ENCODE assay signal across 8 mouse cellular contexts in the genomic region with DNA sequence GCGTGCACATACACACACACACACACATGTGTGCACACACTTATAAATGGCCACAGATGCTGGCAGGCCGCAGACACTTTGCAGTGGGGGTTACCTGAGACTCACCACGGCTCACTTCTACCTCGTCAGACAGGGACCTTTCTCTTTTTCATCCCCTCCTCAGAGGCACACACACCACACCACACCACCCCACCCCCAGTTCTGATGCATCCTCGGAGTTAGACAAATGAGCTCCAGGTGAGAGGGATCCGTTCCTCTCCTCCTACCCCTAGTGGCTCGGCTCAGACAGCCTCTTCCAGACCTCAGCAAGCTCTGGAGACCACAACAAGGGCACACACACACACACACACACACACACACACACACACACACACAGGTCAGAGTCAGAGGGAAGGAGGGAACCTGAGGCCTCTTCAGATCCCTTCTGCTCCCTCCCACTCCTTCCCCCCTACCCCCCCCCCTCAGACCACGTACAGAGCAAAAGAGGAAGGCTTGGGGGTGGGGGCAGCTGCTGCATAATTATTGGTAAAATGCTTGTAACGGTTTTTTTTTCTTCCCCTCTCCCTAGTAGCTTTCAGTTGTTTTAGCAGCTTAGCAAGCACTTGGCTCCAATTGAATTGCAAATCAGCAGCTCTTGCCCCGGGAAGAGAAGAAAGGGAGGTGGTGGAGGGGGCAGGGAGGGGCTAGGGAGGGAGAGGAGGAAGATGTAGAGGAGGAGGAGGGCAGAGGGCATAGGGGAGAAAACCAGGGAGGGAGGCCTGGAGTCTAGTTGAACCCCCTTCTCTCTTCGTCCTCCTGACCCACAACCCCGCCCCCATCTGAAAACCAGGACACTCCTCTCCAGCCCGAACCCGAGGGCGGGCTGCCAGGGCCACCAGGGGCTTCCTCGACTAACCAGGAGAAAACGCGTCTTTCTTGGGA. TPM values are rescaled to one million over a fixed set of nuclear protein-coding genes. Genes with fewer than 3 reads are reported as not detected.
DNase-seq lines count a peak whose midpoint lies in the region; ATAC-seq lines count a peak whose summit lies in the region.

No protein-coding gene starts in this region.

- peak overlapping the region; percentile 11; the same call in 1 of the 2 replicates for H3K4me2 ChIP-seq in lung, embryonic 16.5 days (ENCODE audit: low read depth, low read length)
- H3K4me2 ChIP-seq in intestine, embryonic 14.5 days (ENCODE audit: low read length), result 0 out of 2 replicates have a peak overlapping the region, but pooled peaks have one; percentile 26
- peak overlapping the region; percentile 26 for H3K4me2 ChIP-seq in midbrain, embryonic 16.5 days (ENCODE audit: low read length)

- peaks cover 23% of the 10 kb centered on the region for H3K27me3 ChIP-seq in lung, embryonic 16.5 days (ENCODE audit: control insufficient read depth, insufficient read depth, low read depth, low read length)
- peaks cover 32% of the 10 kb centered on the region for H3K27me3 ChIP-seq in intestine, embryonic 14.5 days (replicated peaks; ENCODE audit: control insufficient read depth, insufficient read depth, low read length)
- no peaks in the 10 kb centered on the region for H3K27me3 ChIP-seq in midbrain, embryonic 16.5 days (ENCODE audit: control insufficient read depth, insufficient read depth, low read depth, low read length)

- H3K4me3 ChIP-seq in lung, embryonic 16.5 days (ENCODE audit: low read length), result no peak overlapping the region
- H3K4me3 ChIP-seq in intestine, embryonic 14.5 days (ENCODE audit: low read depth, low read length), result no peak overlapping the region
- no peak overlapping the region for H3K4me3 ChIP-seq in midbrain, embryonic 16.5 days (ENCODE audit: low read depth, low read length)

- no peak for DNase-seq in lung, adult 18-20 months
- DNase-seq in intestine, embryonic 14.5 days (ENCODE audit: low spot score), result no peak
- DNase-seq in adrenal gland, adult 18-20 months (ENCODE audit: low spot score in 2 of 2), result no peak
- no peak for DNase-seq in urinary bladder, postnatal 10 days (ENCODE audit: low spot score)
- DNase-seq in right cerebral cortex, postnatal 4 days, result no peak

- no peaks in the 10 kb centered on the region for H3K9me3 ChIP-seq in lung, embryonic 16.5 days (ENCODE audit: control insufficient read depth, low read length)
- no peaks in the 10 kb centered on the region for H3K9me3 ChIP-seq in intestine, embryonic 14.5 days (ENCODE audit: control insufficient read depth, low read length)
- H3K9me3 ChIP-seq in midbrain, embryonic 16.5 days (replicated peaks; ENCODE audit: control insufficient read depth, low read length, poor library complexity, severe bottlenecking), result no peaks in the 10 kb centered on the region

- no peak overlapping the region for H3K27ac ChIP-seq in lung, embryonic 16.5 days (ENCODE audit: low read length)
- H3K27ac ChIP-seq in intestine, embryonic 14.5 days (ENCODE audit: low read depth), result no peak overlapping the region
- H3K27ac ChIP-seq in midbrain, embryonic 16.5 days (ENCODE audit: low read length), result peak overlapping the region; percentile 80

- no peak overlapping the region for H3K9ac ChIP-seq in lung, embryonic 16.5 days (ENCODE audit: low read length)
- no peak overlapping the region for H3K9ac ChIP-seq in intestine, embryonic 14.5 days (ENCODE audit: low read length)
- H3K9ac ChIP-seq in midbrain, embryonic 16.5 days (ENCODE audit: low read depth, low read length), result peak overlapping the region; percentile 39

- no peaks in the 10 kb centered on the region for H3K4me1 ChIP-seq in lung, embryonic 16.5 days (replicated peaks; ENCODE audit: control insufficient read depth, insufficient read depth, low read length)
- peaks cover 19% of the 10 kb centered on the region for H3K4me1 ChIP-seq in intestine, embryonic 14.5 days (replicated peaks; ENCODE audit: control insufficient read depth, insufficient read depth, low read length)
- peaks cover 45% of the 10 kb centered on the region for H3K4me1 ChIP-seq in midbrain, embryonic 16.5 days (ENCODE audit: control insufficient read depth, insufficient read depth, low read length)

- H3K36me3 ChIP-seq in lung, embryonic 16.5 days (ENCODE audit: control insufficient read depth, insufficient read depth, low read length), result no peaks in the 10 kb centered on the region
- H3K36me3 ChIP-seq in intestine, embryonic 14.5 days (ENCODE audit: control insufficient read depth, insufficient read depth, low read length), result no peaks in the 10 kb centered on the region
- H3K36me3 ChIP-seq in midbrain, embryonic 16.5 days (ENCODE audit: control insufficient read depth, insufficient read depth, low read length), result no peaks in the 10 kb centered on the region

- 0 out of 2 replicates have a peak, but pooled peaks have one; percentile 11 for ATAC-seq in lung, embryonic 16.5 days (ENCODE audit: low read depth)
- ATAC-seq in common myeloid progenitor, adult 5-6 weeks (replicated peaks; ENCODE audit: low read depth, poor library complexity, severe bottlenecking), result peak; percentile 65
- no peak for ATAC-seq in intestine, embryonic 14.5 days (replicated peaks; ENCODE audit: low FRiP score, low TSS enrichment, low read depth)
- peak; percentile 68 for ATAC-seq in midbrain, embryonic 16.5 days

- WGBS in lung, embryonic 16.5 days, result 9% methylated on average over 18 of the region's 18 CpGs
- 15% methylated on average over 18 of the region's 18 CpGs for WGBS in intestine, embryonic 14.5 days
- WGBS in midbrain, embryonic 16.5 days, result 9% methylated on average over 17 of the region's 18 CpGs

RNA-seq across cellular contexts. Expression of a gene that starts 19.6 kb away (rescaled TPM):
- 0.13 and 0.24 TPM in 2 replicates for polyA plus RNA-seq in lung, embryonic 16.5 days (2015; fragmentation: Nextera tagmentation; extraction: Ambion mirVana)
- total RNA-seq in common myeloid progenitor, adult 5-6 weeks (2017), result 0.05 TPM in 1 of 2 replicates, not detected in the other
- polyA plus RNA-seq in intestine, embryonic 14.5 days (2014; fragmentation: Nextera tagmentation; extraction: Ambion mirVana), result 0.20 and 0.22 TPM in 2 replicates
- polyA plus RNA-seq in midbrain, embryonic 16.5 days (2015; fragmentation: Nextera tagmentation; extraction: Ambion mirVana), result 7.5 and 11.0 TPM in 2 replicates
- 1 to 10 TPM in 1 of 2 experiments, under 1 TPM in 1; 0.80 to 1.4 TPM for total RNA-seq in adrenal gland, adult 18-20 months (2021)

RNA-seq across cellular contexts. Expression of a gene that starts 54.7 kb away (rescaled TPM):
- polyA plus RNA-seq in lung, embryonic 16.5 days (2015; fragmentation: Nextera tagmentation; extraction: Ambion mirVana), result 195 and 215 TPM in 2 replicates
- 141 and 203 TPM in 2 replicates for total RNA-seq in common myeloid progenitor, adult 5-6 weeks (2017)
- 384 and 389 TPM in 2 replicates for polyA plus RNA-seq in intestine, embryonic 14.5 days (2014; fragmentation: Nextera tagmentation; extraction: Ambion mirVana)
- 124 and 134 TPM in 2 replicates for polyA plus RNA-seq in midbrain, embryonic 16.5 days (2015; fragmentation: Nextera tagmentation; extraction: Ambion mirVana)
- 10 to 100 TPM; 16.8 to 29.5 TPM for total RNA-seq in adrenal gland, adult 18-20 months (2021)
